Mouse (Mus musculus) megakaryocyte progenitor cell, adult 5-6 weeks (primary cell): Measurements from ENCODE around the gene Aup1. TPM values are rescaled to one million over a fixed set of nuclear protein-coding genes. Genes with fewer than 3 reads are reported as not detected.
A peak's percentile ranks its signal among the peaks of the same experiment; 100 is the strongest.

Experiments used
- ATAC-seq: replicated peaks from 2 replicates; pipeline ENCODE4 v1.8.0; 2016; ENCODE audit warnings: mild to moderate bottlenecking, moderate TSS enrichment, inconsistent platforms; ENCODE audit not compliant: poor library complexity
- total RNA-seq, 2 experiments: library from RNA; stranded (forward) in 1 of 2; stranded (reverse) in 1 of 2; fragments of 157-497, 149-512 nt in 1 of 2; fragments of 200-1000 nt in 1 of 2; gene quantifications; 2 replicates each; pipeline versions ENCODE4 v1.2.3 to v1.2.4; 2015 to 2017

The Aup1 gene
- total RNA-seq (2015), result 135 and 178 TPM in 2 replicates
- 112 and 133 TPM in 2 replicates for total RNA-seq (2017)

DNA sequence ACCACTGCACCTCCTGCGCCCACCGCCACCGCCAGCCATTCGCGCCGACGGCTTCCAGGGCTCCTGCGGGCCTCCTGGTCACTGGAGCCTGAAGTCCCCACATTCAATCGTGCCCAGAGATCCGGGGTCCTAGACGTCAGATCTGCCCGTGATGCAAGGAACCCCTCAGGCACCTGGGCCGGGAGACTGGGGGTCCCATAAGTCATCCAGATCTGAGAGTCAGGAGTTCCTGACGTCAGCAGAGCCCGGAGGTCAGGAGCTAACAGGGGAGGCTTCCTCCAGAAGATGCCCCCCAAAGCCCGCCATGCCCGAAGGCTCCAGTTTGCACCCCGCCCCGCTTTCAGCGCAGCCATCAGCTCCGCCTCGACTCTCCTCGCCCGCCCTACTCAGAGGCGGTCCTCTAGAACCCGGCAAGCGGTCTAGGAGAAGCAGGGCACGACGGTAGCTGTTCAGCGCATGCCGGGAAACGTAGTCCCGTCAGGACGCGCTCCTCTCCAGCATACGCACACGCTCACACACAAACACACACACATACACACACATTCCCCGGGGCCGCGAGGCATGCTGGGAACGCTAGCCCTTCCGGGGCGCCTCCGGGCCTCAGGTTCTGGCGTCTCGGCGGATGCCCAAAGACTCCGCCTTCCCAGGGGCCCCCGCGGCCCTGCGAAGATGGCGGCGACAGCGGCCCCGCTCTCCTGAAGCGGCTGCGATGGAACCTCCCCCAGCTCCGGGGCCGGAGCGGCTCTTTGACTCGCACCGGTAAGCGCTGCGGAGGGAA lies at the start of gene Aup1:
Gene Aup1, plus strand, starts transcription at position 448 of the 778 bp plus-strand sequence.
- ATAC-seq, result peak; percentile 88

DNA sequence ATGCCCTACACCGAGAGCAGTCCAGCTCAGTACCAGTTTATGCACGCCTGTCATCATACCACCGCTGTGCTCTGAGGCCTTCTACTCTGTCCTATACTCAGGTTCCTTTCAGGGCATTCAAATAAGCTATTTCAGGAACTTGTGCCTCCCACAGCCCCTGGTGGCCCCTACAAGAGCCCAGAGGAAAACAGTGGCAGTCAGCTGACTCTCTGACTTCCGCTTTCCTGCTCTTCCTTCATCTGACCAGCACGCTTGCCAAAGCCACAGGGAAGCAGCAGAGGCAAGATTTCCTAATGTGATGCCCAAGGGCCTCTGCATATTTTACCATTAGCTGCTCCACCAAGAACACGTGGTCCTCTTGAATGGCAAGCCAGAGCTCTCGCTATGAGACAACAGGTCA lies 49.4 kb upstream of the Aup1 start:
- ATAC-seq, result peak; percentile 78

DNA sequence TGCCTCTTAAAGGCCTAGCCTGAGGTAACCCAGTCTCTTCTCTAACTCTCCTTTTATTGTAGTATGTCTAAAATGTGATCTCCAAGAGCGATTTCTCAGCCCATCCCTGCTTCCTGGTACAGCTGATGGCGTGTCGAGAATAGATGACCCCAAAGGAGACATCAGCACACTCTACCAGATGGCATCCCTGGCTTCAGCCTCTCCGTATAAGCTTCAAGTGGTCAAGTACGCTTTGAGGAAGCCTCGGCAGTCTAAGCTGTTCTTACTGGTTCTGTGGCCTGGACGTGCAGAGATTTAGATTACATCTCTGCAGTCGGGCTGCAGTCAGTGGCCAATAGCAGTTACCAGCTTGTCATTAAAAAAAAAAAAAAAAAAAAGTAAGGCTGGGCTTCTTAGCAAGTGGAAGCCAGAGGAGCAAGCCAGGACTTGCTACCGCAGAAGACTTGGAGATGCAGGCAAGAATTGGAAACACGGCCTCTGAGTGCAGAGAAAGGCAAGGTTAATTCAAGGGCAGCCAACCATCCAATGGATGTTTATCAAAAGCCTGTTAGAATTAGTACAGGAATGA lies 48.8 kb upstream of the Aup1 start:
- ATAC-seq, result no peak

DNA sequence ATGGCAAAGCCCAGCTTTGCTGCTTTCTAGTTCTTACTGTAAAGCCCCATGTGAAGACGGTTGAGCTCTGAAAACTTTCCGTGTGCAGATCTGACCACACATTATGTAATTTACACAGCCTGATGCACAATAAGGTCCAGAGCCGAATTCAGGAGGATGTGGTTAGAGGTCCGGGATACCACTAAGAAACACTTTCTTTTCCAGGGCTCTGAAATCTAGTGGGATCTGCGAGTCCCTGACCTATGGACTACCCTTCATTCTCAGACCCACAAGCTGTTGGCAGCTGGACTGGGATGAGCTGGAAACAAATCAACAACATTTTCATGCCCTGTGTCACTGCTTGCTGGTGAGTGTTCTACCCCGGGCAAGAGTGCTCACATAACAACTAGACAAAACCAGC lies 48.2 kb upstream of the Aup1 start:
- ATAC-seq, result peak; percentile 62

- ATAC-seq, result peak; percentile 25
Observed at GRCm38 (mm10) chr6:83008659-83009058, 45.7 kb upstream of the Aup1 start.

DNA sequence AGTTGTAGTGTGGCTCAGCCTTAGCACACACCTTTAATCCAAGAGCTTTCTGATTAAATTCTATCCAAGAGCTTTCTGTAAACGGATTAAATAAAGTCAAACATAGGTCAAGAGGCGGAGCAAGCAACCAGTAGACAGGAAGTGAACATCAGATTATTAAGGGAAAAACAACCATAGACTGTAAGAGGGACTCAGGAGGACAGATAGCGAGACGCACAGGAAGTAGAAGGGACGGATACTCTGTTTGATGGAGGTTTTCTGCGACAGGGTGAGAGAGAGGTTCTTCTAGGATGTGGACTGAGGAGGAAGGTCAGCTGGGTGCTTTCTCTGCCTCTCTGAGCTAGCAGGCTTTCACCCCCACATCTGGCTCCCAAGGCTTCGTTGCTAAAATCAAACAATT lies 44.3 kb upstream of the Aup1 start:
- peak; percentile 30; the same call in 1 of the 2 replicates for ATAC-seq

DNA sequence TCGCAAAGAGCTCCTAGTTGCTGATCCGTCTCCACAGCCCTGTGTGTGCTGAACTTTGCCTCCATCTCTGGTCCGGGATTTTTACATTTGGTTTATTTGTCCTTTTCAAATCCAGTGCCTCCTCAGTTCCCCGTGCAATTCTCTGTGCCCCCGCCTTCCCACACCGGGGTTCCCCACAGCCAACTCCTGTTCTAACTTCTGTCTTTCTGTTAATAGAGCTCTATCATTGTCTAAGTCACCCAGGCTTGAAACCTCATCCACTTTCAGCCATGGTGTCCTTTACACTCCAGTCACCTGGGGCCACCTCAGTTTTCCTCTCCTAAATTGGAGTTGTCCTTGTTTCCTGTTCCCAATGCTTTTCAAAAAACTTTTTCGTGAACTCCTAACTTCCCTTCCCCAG lies 43.1 kb upstream of the Aup1 start:
- no peak for ATAC-seq

GRCm38 (mm10) chr6:83011756-83012155 lies 42.6 kb upstream of the Aup1 start:
- ATAC-seq, result no peak

GRCm38 (mm10) chr6:83013444-83013843 lies 40.9 kb upstream of the Aup1 start:
- ATAC-seq, result peak; percentile 37

- ATAC-seq, result peak; percentile 77
Observed at GRCm38 (mm10) chr6:83014482-83015466, 39.5 kb upstream of the Aup1 start.

GRCm38 (mm10) chr6:83015749-83016148 lies 38.6 kb upstream of the Aup1 start:
- ATAC-seq, result no peak

GRCm38 (mm10) chr6:83017190-83017589 lies 37.1 kb upstream of the Aup1 start:
- ATAC-seq, result no peak

DNA sequence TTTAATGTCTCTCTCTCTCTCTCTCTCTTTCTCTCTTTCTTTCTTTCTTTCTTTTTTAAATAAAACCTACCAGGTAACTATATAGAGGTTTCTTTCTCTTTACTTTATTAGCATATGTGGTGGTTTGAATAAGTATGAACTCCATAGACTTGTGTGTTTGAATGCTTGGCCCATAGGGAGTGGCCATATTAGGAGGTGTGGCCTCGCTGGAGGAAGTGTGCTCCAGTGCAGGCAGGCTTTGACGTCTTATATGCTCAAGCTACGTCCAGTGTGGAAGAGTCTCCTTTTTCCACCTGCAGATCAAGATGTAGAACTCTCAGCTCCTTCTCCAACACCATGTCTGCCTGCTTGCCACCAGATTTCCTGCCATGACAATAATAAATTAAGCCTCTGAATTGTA lies 35.3 kb upstream of the Aup1 start:
- ATAC-seq, result no peak

- ATAC-seq, result peak; percentile 78
Observed at GRCm38 (mm10) chr6:83020121-83020520, 34.2 kb upstream of the Aup1 start.

DNA sequence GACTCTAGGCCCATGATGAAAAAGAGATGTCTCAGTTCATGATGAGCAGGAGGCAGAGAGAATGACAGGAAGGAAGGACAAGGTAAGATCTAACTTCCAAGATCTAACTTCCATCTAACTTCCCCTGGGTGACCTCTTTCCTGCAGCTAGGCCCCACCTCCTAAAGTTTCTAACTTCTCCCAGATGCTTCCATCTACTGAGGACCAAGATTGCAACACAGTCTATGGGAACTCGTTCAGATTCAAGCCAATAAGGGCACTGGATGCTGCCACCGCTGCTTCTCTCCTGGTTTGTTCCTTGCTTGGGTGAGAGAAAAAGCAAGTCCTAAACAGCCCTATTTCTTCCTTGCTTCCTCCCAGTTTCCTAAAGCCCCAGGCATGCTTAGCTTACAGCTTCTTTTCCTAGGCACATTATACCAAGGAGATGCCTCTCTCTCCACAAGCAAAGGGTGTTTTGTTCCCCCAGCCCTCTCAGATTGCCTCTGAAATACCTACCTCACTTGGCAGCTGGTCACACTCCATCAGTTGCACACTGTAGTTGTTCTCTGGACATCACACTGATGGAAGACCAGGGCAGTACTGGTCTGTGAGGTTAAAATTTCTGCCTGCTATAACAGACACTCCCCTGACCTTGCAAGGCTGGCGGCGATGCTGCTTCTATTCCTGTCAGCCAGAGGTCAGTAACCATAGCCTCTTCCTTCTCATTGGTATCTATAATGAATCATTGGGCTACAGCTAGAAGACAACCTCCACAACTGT lies 33.3 kb upstream of the Aup1 start:
- no peak for ATAC-seq

DNA sequence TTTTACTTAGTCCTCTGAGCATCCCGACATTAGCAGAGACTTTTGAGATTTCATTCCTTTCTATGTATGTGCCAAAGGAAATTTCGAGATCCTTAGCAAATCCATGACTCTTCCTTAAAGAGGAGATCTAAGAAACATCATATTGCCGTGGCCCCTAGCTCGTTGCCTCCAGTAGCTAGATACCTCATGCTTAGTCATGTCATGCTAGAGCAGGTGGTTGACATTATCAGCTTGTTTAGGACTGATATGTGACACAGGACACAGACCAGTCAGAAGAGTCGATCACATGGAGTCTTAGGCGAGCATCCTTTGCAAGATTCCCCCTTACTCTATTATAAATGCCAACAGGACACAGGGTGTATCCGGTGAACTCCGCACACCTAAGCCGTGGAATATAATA lies 31.3 kb upstream of the Aup1 start:
- no peak for ATAC-seq

DNA sequence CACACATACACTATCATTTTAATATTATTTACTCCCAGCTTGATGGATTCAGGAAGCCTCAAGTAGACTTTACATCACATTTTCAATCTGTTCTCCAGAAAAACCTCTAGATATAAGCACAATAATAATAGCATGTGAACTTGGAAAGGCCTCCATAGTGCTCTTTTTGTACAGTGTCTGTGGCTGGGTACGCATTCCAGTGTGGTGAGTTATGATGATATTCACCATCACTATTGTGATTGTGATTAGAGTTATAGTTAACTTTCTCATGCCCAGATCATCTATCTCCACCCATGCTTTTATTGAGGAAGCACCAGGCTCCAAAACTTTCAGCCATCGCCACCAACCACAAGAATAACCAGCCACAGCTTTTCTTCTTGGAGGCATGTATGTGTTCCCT lies 30.5 kb upstream of the Aup1 start:
- ATAC-seq, result no peak

DNA sequence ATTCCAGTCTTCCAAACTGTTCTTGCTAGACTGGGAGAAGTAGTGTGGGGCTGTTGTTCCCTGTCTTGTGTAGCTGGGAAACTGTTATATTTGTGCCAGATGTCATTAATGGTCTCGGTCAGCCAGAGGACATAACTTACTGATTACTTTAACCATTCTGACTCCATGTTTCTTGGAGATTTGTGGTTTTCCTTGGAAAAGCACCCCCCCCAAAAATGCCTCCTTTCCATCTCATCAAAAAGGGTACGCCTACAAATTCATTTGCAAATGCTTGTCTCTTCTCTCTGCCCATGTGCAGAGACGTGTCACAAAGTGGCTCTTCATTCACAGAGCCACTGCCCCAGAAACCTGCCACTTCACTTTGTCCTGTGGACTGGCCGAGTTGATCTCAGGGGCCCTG lies 29.9 kb upstream of the Aup1 start:
- no peak for ATAC-seq

GRCm38 (mm10) chr6:83025221-83025620 lies 29.1 kb upstream of the Aup1 start:
- ATAC-seq, result no peak

- 0 out of 2 replicates have a peak, but pooled peaks have one; percentile 7 for ATAC-seq
Observed at GRCm38 (mm10) chr6:83027293-83027692, 27.0 kb upstream of the Aup1 start.

DNA sequence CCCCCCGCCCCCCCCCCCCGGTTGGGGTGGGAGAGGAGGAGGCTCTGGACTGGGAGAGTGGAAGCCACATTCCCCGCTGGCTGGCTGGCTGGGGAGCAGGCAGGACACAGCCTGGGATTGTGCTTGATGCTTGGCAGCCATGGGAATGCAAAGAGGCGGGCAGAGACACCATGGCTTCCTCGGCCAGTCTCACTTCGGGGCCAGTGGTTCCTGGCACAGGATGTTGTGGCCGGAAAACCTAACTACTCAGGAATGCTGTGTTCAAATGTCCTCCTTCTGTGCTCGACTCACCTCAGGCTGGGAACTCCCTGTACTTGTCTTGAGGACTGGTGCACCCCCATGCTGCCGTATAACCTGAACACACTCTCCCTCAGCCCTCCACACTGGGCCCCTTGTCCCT lies 26.6 kb upstream of the Aup1 start:
- no peak for ATAC-seq
